Mouse (Mus musculus) cerebellum, adult 2 months (tissue): Measurements from ENCODE around the gene Paqr6. TPM values are rescaled to one million over a fixed set of nuclear protein-coding genes. Genes with fewer than 3 reads are reported as not detected.

Experiments
- DNase-seq, 2 experiments: peaks; one replicate each; pipeline ENCODE4 v3.0.0; 2021
- H3K27ac ChIP-seq: fragments of 200-500 bp; 2 replicates; pipeline ENCODE4 v1.5.1; 2012; ENCODE audit warnings: low read length, control low read depth, inconsistent platforms; ENCODE audit not compliant: insufficient read depth
- H3K27me3 ChIP-seq: fragments of 200-500 bp; 2 replicates; pipeline ENCODE4 v1.6.1; 2012; ENCODE audit warnings: inconsistent platforms, mild to moderate bottlenecking, low read length, moderate library complexity; ENCODE audit not compliant: control insufficient read depth, insufficient read depth
- H3K4me1 ChIP-seq: fragments of 200-500 bp; 2 replicates; pipeline ENCODE4 v1.6.1; 2011; ENCODE audit warnings: low read length; ENCODE audit not compliant: control insufficient read depth, insufficient read depth
- H3K4me3 ChIP-seq: fragments of 200-500 bp; replicated peaks from 2 replicates; pipeline ENCODE3; 2011; ENCODE audit warnings: mild to moderate bottlenecking, low read depth, low read length, control low read depth; ENCODE audit not compliant: insufficient read depth
- CTCF ChIP-seq: fragments of 200-500 bp; IDR thresholded peaks from 2 replicates; pipeline ENCODE4 v1.5.1; 2011; ENCODE audit warnings: low read depth, mild to moderate bottlenecking, control low read depth, low read length, moderate library complexity, borderline replicate concordance; ENCODE audit not compliant: insufficient read depth
- POLR2A ChIP-seq: fragments of 200-500 bp; IDR thresholded peaks from 2 replicates; pipeline ENCODE4 v1.6.1; 2011; ENCODE audit warnings: low read length, control low read depth, borderline replicate concordance; ENCODE audit not compliant: insufficient read depth
- WGBS: fragments of 180-500 bp; shearing (Covaris S2); methylation state at CpG from one replicate; pipeline ENCODE4 v1.1.7; 2018; 5-methylcytosine and 5-hydroxymethylcytosine counted together
- polyA plus RNA-seq: library from polyadenylated mRNA; depleted of rRNA; stranded (reverse); fragments of >200 nt; gene quantifications from 2 replicates; pipeline ENCODE4 v1.2.3, GENCODE M21; 2012

Gene Paqr6
- polyA plus RNA-seq, 1 experiment = 74.2 TPM

GRCm38 (mm10) chr3:88336058-88337013 lies 28.0 kb upstream of the Paqr6 start, which contains the start of the genes Tmem79 and Smg5:
Gene Tmem79, minus strand, starts transcription at chr3:88336148.
Gene Smg5, plus strand, starts transcription at chr3:88336260.
- DNase-seq = peak; percentile 96 to 97
- no peak for TF ChIP-seq CTCF
- TF ChIP-seq POLR2A = peak; percentile 95
- Histone ChIP-seq H3K4me1 (peaks cover 6% of the 10 kb centered on the region), H3K4me3 (peak within 1 kb of the TSS; percentile 84), H3K27ac (peak within 1 kb of the TSS; percentile 79), H3K27me3 (no peaks in the 10 kb centered on the region)
- under 1% methylated on average over 65 of the region's 66 CpGs for WGBS

DNA sequence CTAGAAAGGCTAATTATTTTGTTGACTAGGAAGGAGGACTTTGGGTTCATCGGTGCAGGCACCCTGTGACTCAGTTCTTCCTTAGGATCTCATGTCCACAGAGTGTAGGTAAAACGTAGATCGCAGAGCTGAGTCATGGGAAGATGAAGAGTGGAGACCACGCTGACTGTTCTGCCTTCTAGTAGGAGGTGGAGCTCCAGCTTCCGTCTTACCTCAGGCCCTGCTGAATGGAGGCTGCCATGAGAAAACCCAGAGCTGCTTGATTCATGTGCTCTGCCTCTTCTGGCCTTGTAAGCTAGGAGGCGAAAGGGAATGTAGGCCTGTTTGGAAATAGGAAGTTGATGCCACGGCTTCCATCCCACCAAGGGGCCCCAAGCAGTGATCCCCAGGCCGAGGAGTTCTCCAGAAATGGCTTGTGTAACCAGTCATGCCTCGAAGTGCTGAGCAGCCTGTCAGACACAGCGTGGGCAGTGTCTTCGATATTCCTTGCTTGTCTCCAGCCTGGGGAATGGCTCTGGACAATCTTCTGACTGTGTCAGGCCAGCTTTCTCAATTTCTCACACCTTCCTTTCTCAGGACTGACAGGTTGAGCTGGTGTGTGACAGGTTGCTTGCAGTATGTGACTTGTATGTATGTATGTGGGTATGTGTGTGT lies 26.9 kb upstream of the Paqr6 start:
- Histone ChIP-seq H3K27ac (no peak overlapping the region), H3K4me3 (peak overlapping the region; percentile 24), H3K27me3 (no peaks in the 10 kb centered on the region), H3K4me1 (peaks cover 6% of the 10 kb centered on the region)
- 51% methylated on average over 11 of the region's 11 CpGs for WGBS
- TF ChIP-seq CTCF = no peak
- no peak for DNase-seq

- Histone ChIP-seq H3K4me3 (no peak overlapping the region), H3K27me3 (no peaks in the 10 kb centered on the region), H3K27ac (no peak overlapping the region), H3K4me1 (peaks cover 6% of the 10 kb centered on the region)
- DNase-seq = no peak
- 93% methylated on average over 7 of the region's 7 CpGs for WGBS
- TF ChIP-seq CTCF (no peak), POLR2A (no peak)
These were observed 26.1 kb upstream of the Paqr6 start for GRCm38 (mm10) chr3:88338316-88338715.

GRCm38 (mm10) chr3:88339006-88339405 lies 25.4 kb upstream of the Paqr6 start:
- Histone ChIP-seq H3K4me1 (peaks cover 6% of the 10 kb centered on the region), H3K4me3 (no peak overlapping the region), H3K27me3 (no peaks in the 10 kb centered on the region), H3K27ac (no peak overlapping the region)
- DNase-seq = no peak
- 51% methylated on average over 3 of the region's 3 CpGs for WGBS
- TF ChIP-seq CTCF = no peak
- no peak for TF ChIP-seq POLR2A

GRCm38 (mm10) chr3:88350732-88351131 lies 13.7 kb upstream of the Paqr6 start:
- TF ChIP-seq POLR2A (no peak), CTCF (no peak)
- Histone ChIP-seq H3K27me3 (no peaks in the 10 kb centered on the region), H3K27ac (no peak overlapping the region), H3K4me3 (no peak overlapping the region), H3K4me1 (peaks cover 25% of the 10 kb centered on the region)
- DNase-seq = no peak
- 90% methylated on average over 13 of the region's 13 CpGs for WGBS

DNA sequence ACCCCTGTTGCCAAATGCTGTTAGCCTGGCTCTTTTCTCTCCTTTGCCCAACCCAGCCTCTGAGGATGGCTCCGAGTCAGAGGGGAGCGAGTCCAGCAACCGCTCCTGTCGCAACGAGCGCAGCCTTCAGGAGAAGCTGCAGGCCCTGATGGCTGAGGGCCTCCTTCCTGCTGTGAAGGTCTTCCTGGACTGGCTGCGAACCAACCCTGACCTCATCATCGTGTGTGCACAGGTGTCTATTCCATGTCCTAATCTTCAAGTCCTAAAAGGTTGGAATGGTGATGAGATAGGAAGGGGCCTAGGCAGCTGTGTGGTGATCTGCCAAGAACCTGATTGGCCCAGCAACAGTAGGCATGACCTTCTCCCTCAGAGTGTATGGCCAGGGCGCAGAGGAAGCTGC lies 11.5 kb upstream of the Paqr6 start:
- Histone ChIP-seq H3K4me3 (no peak overlapping the region), H3K27me3 (no peaks in the 10 kb centered on the region), H3K4me1 (peaks cover 25% of the 10 kb centered on the region), H3K27ac (peak overlapping the region; percentile 26; the same call in 1 of the 2 replicates)
- TF ChIP-seq CTCF (no peak), POLR2A (no peak)
- 23% methylated on average over 9 of the region's 9 CpGs for whole genome bisulfite sequencing
- DNase-seq = peak; percentile 75 to 82

GRCm38 (mm10) chr3:88354396-88355165 lies 9.8 kb upstream of the Paqr6 start:
- DNase-seq = peak; percentile 54 to 70
- Histone ChIP-seq H3K4me3 (no peak overlapping the region), H3K27ac (peak overlapping the region; percentile 47; the same call in 1 of the 2 replicates), H3K27me3 (no peaks in the 10 kb centered on the region), H3K4me1 (peaks cover 25% of the 10 kb centered on the region)
- TF ChIP-seq CTCF = peak; percentile 37; the same call in 1 of the 2 replicates
- TF ChIP-seq POLR2A = no peak
- WGBS = 82% methylated on average over 8 of the region's 8 CpGs
